Comparison of ENCODE assay signal across 23 mouse cellular contexts in genomic region chr1:169387056-169387455, GRCm38 (mm10).
"Had no signal": no experiment of that assay in that cellular context is flagged by ENCODE, and none has a peak within 500 bp of the region (broad histone marks: within the 10 kb centered on the region; RNA-seq: fewer than 3 reads in every experiment).

No protein-coding gene starts in this region.

- H3K27ac ChIP-seq: heart, embryonic 10.5 days; hindbrain, embryonic 14.5 days; kidney, postnatal 0 days; limb, embryonic 13.5 days; limb, embryonic 15.5 days; liver, embryonic 12.5 days; liver, embryonic 14.5 days had no signal

- ATAC-seq: forebrain, embryonic 16.5 days; hindbrain, embryonic 16.5 days; inflammation-experienced regulatory T-cells, adult 6 months; liver, embryonic 12.5 days had no signal

- H3K9me3 ChIP-seq: heart, embryonic 10.5 days; heart, embryonic 12.5 days; limb, embryonic 13.5 days; limb, embryonic 15.5 days; liver, embryonic 12.5 days had no signal

- H3K4me2 ChIP-seq: heart, embryonic 12.5 days; hindbrain, embryonic 14.5 days; limb, embryonic 13.5 days; limb, embryonic 15.5 days; liver, embryonic 12.5 days had no signal

- H3K9ac ChIP-seq: heart, embryonic 12.5 days; hindbrain, embryonic 14.5 days; limb, embryonic 13.5 days; limb, embryonic 15.5 days; liver, embryonic 12.5 days; liver, embryonic 14.5 days had no signal

- H3K27me3 ChIP-seq: heart, embryonic 12.5 days; limb, embryonic 15.5 days; liver, embryonic 12.5 days had no signal

- H3K36me3 ChIP-seq: heart, embryonic 10.5 days; heart, embryonic 12.5 days; limb, embryonic 13.5 days; limb, embryonic 15.5 days; liver, embryonic 12.5 days had no signal

- H3K4me3 ChIP-seq: heart, embryonic 10.5 days; heart, embryonic 12.5 days; limb, embryonic 13.5 days; limb, embryonic 15.5 days; liver, embryonic 12.5 days had no signal

- DNase-seq: gastrocnemius, postnatal 10 days; gastrocnemius, postnatal 25 days; heart, adult 18-20 months; heart, postnatal 10 days; heart, postnatal 4 days; kidney, adult 11 months; kidney, adult 2 months; kidney, postnatal 14 days; kidney, postnatal 36 days; layer of hippocampus, adult 9-11 months; layer of hippocampus, postnatal 36 days; left cerebral cortex, postnatal 4 days had no signal

- H3K4me1 ChIP-seq: heart, embryonic 10.5 days; heart, embryonic 12.5 days; limb, embryonic 13.5 days; limb, embryonic 15.5 days; liver, embryonic 12.5 days had no signal
